Mouse (Mus musculus) thymus, adult 18-20 months (tissue): Measurements from ENCODE around the gene Gen1.

Source experiments
- DNase-seq, 2 experiments: peaks; one replicate each; pipeline ENCODE4 v3.0.0; 2022; ENCODE audit warnings: mixed read lengths in 2 of 2

Gen1 gene

GRCm38 (mm10) chr12:11265382-11266281, at the start of gene Gen1, which contains the start of gene Smc6:
Gene Gen1, minus strand, starts transcription at chr12:11265801.
Gene Smc6, plus strand, starts transcription at chr12:11265886.
- DNase-seq: peak; percentile 86 to 91

GRCm38 (mm10) chr12:11313840-11314239, 48.2 kb upstream of the Gen1 start:
- DNase-seq: no peak

- DNase-seq: no peak
These were observed 45.5 kb upstream of the Gen1 start for GRCm38 (mm10) chr12:11311106-11311505.

- DNase-seq: no peak
These were observed 41.4 kb upstream of the Gen1 start for GRCm38 (mm10) chr12:11306753-11307645.

- DNase-seq: no peak
These were observed 35.3 kb upstream of the Gen1 start for GRCm38 (mm10) chr12:11300858-11301257.

- no peak for DNase-seq
These were observed 20.8 kb upstream of the Gen1 start for GRCm38 (mm10) chr12:11286382-11286781.

GRCm38 (mm10) chr12:11281584-11281983, 16.0 kb upstream of the Gen1 start:
- DNase-seq: no peak

GRCm38 (mm10) chr12:11279886-11280285, 14.3 kb upstream of the Gen1 start:
- no peak for DNase-seq

GRCm38 (mm10) chr12:11277207-11277606, 11.6 kb upstream of the Gen1 start:
- DNase-seq: no peak

GRCm38 (mm10) chr12:11276632-11277031, 11.0 kb upstream of the Gen1 start:
- no peak for DNase-seq

- DNase-seq: no peak
These were observed 7.6 kb upstream of the Gen1 start for GRCm38 (mm10) chr12:11273185-11273584.

GRCm38 (mm10) chr12:11272568-11272967, 7.0 kb upstream of the Gen1 start:
- DNase-seq: no peak

GRCm38 (mm10) chr12:11267030-11267429, 1.4 kb upstream of the Gen1 start:
- DNase-seq: no peak

GRCm38 (mm10) chr12:11266282-11266985, 833 bp upstream of the Gen1 start:
- no peak for DNase-seq

- no peak for DNase-seq
These were observed 706 bp downstream of the Gen1 start for GRCm38 (mm10) chr12:11264895-11265294.

- no peak for DNase-seq
These were observed 15.3 kb downstream of the Gen1 start for GRCm38 (mm10) chr12:11250322-11250721.

- no peak for DNase-seq
These were observed 18.1 kb downstream of the Gen1 start for GRCm38 (mm10) chr12:11247460-11247859.

GRCm38 (mm10) chr12:11235996-11236395, 29.6 kb downstream of the Gen1 start:
- no peak for DNase-seq

GRCm38 (mm10) chr12:11230267-11230666, 35.3 kb downstream of the Gen1 start:
- no peak for DNase-seq

GRCm38 (mm10) chr12:11226529-11227268, 38.9 kb downstream of the Gen1 start:
- no peak for DNase-seq

GRCm38 (mm10) chr12:11226123-11226522, 39.5 kb downstream of the Gen1 start:
- DNase-seq: no peak

GRCm38 (mm10) chr12:11224722-11225121, 40.9 kb downstream of the Gen1 start:
- DNase-seq: no peak
